Mouse (Mus musculus) midbrain, embryonic 13.5 days (tissue): Measurements from ENCODE around the gene C330007P06Rik. TPM values are rescaled to one million over a fixed set of nuclear protein-coding genes. Genes with fewer than 3 reads are reported as not detected.
"Not testable (repeated sequence)": the region's sequence is repeated elsewhere in the genome, so short reads cannot be mapped to it uniquely, and the experiment has no call there.

Experiments
- ATAC-seq: fragments of 200-750 bp; cut with Nextera tagmentation; 2 replicates; pipeline ENCODE4 v1.8.0; 2017; ENCODE audit warnings: mild to moderate bottlenecking, moderate TSS enrichment, moderate library complexity
- H3K27ac ChIP-seq: fragments of 300-500 bp; sonication (generic); 2 replicates; pipeline ENCODE4 v1.5.1; 2015; ENCODE audit warnings: inconsistent platforms, mild to moderate bottlenecking, moderate library complexity
- H3K27me3 ChIP-seq: fragments of 300-500 bp; sonication (generic); 2 replicates; pipeline ENCODE4 v1.6.1; 2015; ENCODE audit warnings: mild to moderate bottlenecking, inconsistent platforms
- H3K36me3 ChIP-seq: fragments of 300-500 bp; sonication (generic); 2 replicates; pipeline ENCODE4 v1.6.1; 2015; ENCODE audit warnings: mild to moderate bottlenecking, inconsistent platforms
- H3K4me1 ChIP-seq: fragments of 300-500 bp; sonication (generic); replicated peaks from 2 replicates; pipeline ENCODE4 v1.6.1; 2015; ENCODE audit warnings: inconsistent platforms
- H3K4me2 ChIP-seq: fragments of 300-500 bp; sonication (generic); replicated peaks from 2 replicates; pipeline ENCODE4 v1.6.1; 2015; ENCODE audit warnings: moderate library complexity, mild to moderate bottlenecking, inconsistent platforms
- H3K4me3 ChIP-seq: fragments of 300-500 bp; sonication (generic); replicated peaks from 2 replicates; pipeline ENCODE4 v1.5.1; 2015; ENCODE audit warnings: mild to moderate bottlenecking, inconsistent platforms
- H3K9ac ChIP-seq: fragments of 300-500 bp; sonication (generic); replicated peaks from 2 replicates; pipeline ENCODE4 v1.6.1; 2015; ENCODE audit warnings: mild to moderate bottlenecking, inconsistent platforms
- H3K9me3 ChIP-seq: fragments of 300-500 bp; sonication (generic); 2 replicates; pipeline ENCODE4 v1.6.1; 2016; ENCODE audit warnings: mild to moderate bottlenecking, inconsistent platforms
- WGBS: fragments of 180-500 bp; shearing (Covaris S2); methylation state at CpG from one replicate; pipeline ENCODE4 v1.1.7; 2015; 5-methylcytosine and 5-hydroxymethylcytosine counted together
- polyA plus RNA-seq: library from polyadenylated mRNA; unstranded; fragments of >200 nt; fragmentation: Nextera tagmentation; extraction: Ambion mirVana; gene quantifications from 2 replicates; pipeline ENCODE4 v1.2.1, GENCODE M21; 2015

The C330007P06Rik gene
- polyA plus RNA-seq, result 18.9 and 21.6 TPM in 2 replicates

DNA sequence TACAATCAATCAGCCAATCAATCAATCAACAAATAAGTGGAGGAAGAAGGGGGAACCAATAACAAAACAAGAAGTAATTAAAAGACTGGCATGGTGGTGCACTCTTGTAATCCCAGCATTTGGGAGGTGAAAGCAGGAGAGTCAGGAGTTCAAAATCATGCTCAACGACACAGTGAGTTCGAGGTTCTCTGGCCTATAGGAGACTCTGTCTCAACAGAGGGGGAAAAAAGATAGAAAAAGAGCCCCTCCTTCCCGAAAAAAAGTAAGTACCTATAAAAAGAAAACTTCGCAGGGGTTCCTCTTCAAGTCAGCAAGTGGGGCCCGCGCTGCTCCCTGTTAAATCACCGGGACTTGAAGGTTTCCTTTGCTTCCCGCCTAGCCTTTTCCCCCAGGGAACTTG, at the start of gene C330007P06Rik, which contains the start of gene Ube2a:
C330007P06Rik (minus strand) TSS at position 347 of the 400 bp plus-strand sequence.
Ube2a (plus strand) TSS at position 136 of the 400 bp plus-strand sequence.
- no peaks in the 10 kb centered on the region for H3K27me3 ChIP-seq
- peak within 1 kb of the TSS; percentile 70 for H3K4me3 ChIP-seq
- ATAC-seq, result no peak; the same call in 1 of the 2 replicates
- H3K4me2 ChIP-seq, result peak within 1 kb of the TSS; percentile 65
- 23% methylated on average over 8 of the region's 8 CpGs for WGBS
- H3K9ac ChIP-seq, result peak within 1 kb of the TSS; percentile 82
- peaks cover 7% of the 10 kb centered on the region; the same call in 1 of the 2 replicates for H3K4me1 ChIP-seq
- H3K36me3 ChIP-seq, result no peaks in the 10 kb centered on the region
- H3K27ac ChIP-seq, result peak within 1 kb of the TSS; percentile 77
- no peaks in the 10 kb centered on the region for H3K9me3 ChIP-seq

DNA sequence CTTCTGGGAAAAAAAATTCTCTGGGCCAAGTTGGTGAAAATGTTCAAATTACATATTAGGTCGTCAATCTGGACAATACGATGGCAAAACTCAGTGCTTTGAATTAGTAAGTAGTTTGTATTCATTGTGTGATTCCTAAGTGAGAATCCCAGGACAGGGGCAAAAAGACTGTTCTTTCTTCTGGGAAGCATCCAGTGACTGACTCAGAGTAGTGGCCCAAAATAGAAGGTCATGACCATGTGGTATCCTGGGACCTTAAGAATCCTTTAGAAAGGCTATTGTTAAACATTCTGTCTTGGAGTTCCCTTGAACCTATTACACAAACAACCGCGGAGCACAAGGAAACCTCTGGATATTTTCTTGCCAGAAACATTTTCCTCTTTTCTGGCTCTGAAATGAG, 47.4 kb upstream of the C330007P06Rik start:
- Histone ChIP-seq H3K4me2 (no peak overlapping the region), H3K27me3 (no peaks in the 10 kb centered on the region), H3K27ac (no peak overlapping the region), H3K36me3 (peaks cover 11% of the 10 kb centered on the region; the same call in 1 of the 2 replicates), H3K9ac (no peak overlapping the region), H3K4me1 (no peaks in the 10 kb centered on the region), H3K4me3 (no peak overlapping the region), H3K9me3 (no peaks in the 10 kb centered on the region)
- 87% methylated on average over 4 of the region's 4 CpGs for WGBS
- ATAC-seq, result no peak

DNA sequence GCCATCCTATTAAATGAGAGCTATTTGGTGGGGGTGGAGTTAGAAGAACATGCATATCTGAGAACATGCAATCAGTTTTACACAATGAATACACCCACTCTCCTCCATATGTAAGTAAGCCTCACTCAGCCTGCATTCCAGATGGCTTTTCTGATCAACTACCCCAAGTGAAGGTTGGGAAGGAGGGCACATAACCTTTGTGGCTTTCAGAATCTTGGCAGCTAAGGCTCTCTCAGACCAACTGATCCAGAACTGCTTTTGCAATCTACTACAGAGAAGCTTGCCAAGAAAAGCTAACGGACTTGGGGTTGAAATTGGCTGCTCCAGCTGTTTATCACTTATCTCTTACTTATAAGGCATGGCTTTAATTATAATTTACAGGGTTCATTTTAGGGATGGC, 43.8 kb upstream of the C330007P06Rik start:
- Histone ChIP-seq H3K27me3 (no peaks in the 10 kb centered on the region), H3K4me2 (no peak overlapping the region), H3K27ac (no peak overlapping the region), H3K4me3 (no peak overlapping the region), H3K36me3 (peaks cover 11% of the 10 kb centered on the region; the same call in 1 of the 2 replicates), H3K9ac (no peak overlapping the region), H3K4me1 (no peaks in the 10 kb centered on the region), H3K9me3 (no peaks in the 10 kb centered on the region)
- ATAC-seq, result no peak
- 86% methylated on average over 1 of the region's 1 CpGs for WGBS

DNA sequence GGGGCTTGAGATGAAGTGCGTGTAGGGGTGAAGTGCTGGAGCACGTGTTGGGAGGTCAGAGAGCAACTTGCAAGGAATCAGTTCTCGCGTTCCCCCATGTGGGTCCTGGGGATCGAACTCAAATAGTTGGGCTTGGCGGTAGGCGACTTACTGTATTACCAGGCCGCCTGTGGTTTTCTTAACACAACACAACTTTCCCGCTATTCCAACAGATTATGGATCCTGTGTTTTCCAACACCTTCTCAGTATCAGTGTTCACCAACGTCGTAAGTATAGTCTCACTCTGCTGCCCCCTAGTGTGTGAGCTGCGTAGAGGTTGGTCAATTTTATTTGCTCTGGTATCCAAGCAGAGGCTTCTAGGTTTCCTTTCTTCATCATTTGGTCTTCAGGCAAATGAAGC, 37.4 kb upstream of the C330007P06Rik start:
- Histone ChIP-seq H3K4me1 (no peaks in the 10 kb centered on the region), H3K9me3 (no peaks in the 10 kb centered on the region), H3K27me3 (no peaks in the 10 kb centered on the region), H3K4me2 (no peak overlapping the region), H3K9ac (no peak overlapping the region), H3K4me3 (no peak overlapping the region), H3K27ac (no peak overlapping the region), H3K36me3 (no peaks in the 10 kb centered on the region)
- 45% methylated on average over 12 of the region's 12 CpGs for WGBS
- ATAC-seq, result no peak

DNA sequence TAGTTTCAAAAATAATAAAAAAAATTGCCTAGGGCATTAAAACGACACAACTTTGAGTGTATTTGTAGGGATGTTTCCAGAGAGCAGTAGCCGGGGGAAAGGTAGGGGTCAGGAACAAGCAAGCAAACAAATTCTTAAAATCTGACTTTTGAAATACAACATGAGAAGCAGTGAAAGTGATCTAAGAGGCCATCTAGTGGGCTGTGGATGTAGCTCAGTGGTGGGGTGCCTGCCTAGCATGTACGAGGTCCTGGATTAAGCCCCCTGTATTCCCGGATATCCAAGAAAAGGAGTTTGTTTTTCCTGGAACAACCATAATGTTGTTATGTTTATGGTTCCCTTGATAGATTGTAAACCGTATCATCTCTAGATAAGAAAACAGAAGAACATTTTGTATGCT, 32.6 kb upstream of the C330007P06Rik start:
- Histone ChIP-seq H3K4me1 (no peaks in the 10 kb centered on the region), H3K27me3 (no peaks in the 10 kb centered on the region), H3K4me2 (no peak overlapping the region), H3K36me3 (no peaks in the 10 kb centered on the region), H3K4me3 (no peak overlapping the region), H3K9me3 (no peaks in the 10 kb centered on the region), H3K9ac (no peak overlapping the region), H3K27ac (no peak overlapping the region)
- ATAC-seq, result no peak
- WGBS, result 38% methylated on average over 5 of the region's 5 CpGs

DNA sequence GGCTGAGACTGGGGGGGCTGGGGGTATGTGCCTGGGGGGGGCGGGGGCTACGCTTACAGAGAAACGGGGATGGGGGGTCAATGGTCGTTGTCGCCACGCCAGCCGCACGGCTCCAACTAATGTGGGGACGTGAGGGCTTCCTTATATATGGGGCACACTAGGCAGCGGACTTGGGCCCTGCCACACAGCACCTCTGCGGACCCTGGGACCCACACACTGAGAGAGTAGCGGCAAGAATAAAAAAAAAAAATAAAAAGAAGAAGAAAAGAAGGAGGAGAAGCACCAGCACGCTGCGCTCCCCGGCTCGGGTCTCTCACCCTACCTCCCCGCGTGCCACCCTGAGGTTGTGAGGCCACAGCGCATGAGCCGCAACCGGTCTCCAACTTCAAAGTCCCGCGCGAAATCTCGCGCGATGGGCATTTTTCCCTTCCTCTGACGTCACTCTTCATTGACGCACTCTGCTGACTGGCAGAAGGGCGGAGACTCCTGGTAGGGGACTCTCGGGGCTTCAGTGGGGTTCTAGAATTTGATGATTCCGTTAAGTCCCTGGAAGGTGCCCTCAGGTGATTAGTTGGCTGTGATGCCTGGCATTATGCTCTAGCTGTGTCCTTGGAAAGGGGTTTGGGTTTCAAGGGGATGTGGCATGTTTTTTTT, 29.3 kb upstream of the C330007P06Rik start:
- Histone ChIP-seq H3K4me2 (peak overlapping the region; percentile 56), H3K36me3 (no peaks in the 10 kb centered on the region), H3K27ac (peak overlapping the region; percentile 87), H3K9ac (peak overlapping the region; percentile 74), H3K4me3 (peak overlapping the region; percentile 59), H3K4me1 (peaks cover 6% of the 10 kb centered on the region), H3K9me3 (no peaks in the 10 kb centered on the region), H3K27me3 (no peaks in the 10 kb centered on the region)
- peak; percentile 93 for ATAC-seq
- WGBS, result 17% methylated on average over 31 of the region's 32 CpGs

DNA sequence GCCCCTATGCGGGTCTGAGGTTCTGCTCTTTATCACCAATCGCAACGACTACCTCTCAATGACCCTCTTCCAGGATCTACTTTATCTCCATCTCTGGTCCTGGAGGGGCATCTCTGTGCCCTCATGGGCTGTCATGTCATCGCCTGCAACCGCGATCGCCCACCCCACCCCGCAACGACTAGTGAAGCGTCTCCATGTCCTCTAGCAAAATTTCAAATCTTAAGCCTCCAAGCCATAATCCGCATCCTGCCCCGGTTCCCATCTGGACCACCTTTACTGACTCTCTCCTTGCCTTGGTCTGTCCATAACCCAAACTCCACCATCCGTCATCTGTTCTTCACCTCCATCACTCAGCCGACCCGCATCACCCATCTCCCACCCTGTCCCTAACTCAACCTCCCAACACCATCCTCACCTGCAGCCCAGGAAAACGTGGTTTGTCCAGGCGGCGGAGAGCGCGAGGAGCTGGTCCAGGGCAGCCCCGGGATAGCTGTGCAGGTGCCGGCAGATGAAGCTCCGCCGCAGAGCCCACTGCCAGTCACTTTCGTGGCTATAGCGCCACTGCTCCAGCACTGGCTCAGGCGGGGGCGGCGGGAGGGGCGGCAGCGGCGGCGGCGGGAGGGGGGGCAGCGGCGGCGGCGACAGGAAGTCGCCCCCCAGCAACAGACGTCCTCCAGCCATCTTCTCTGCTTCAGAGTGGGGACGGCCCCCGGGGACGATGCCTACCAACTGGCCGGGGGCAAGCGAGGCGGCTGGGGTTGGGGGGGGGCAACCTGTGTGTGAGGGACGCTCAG, 28.6 kb upstream of the C330007P06Rik start, which contains the start of gene Nkrf:
Nkrf (minus strand) TSS at position 579 of the 794 bp plus-strand sequence.
- H3K27me3 ChIP-seq, result no peaks in the 10 kb centered on the region
- H3K27ac ChIP-seq, result peak within 1 kb of the TSS; percentile 87
- no peaks in the 10 kb centered on the region for H3K36me3 ChIP-seq
- H3K9ac ChIP-seq, result peak within 1 kb of the TSS; percentile 74
- no peaks in the 10 kb centered on the region for H3K9me3 ChIP-seq
- peak within 1 kb of the TSS; percentile 56 for H3K4me2 ChIP-seq
- peak; percentile 77 for ATAC-seq
- WGBS, result 24% methylated on average over 33 of the region's 47 CpGs
- H3K4me3 ChIP-seq, result peak within 1 kb of the TSS; percentile 59
- H3K4me1 ChIP-seq, result peaks cover 6% of the 10 kb centered on the region

DNA sequence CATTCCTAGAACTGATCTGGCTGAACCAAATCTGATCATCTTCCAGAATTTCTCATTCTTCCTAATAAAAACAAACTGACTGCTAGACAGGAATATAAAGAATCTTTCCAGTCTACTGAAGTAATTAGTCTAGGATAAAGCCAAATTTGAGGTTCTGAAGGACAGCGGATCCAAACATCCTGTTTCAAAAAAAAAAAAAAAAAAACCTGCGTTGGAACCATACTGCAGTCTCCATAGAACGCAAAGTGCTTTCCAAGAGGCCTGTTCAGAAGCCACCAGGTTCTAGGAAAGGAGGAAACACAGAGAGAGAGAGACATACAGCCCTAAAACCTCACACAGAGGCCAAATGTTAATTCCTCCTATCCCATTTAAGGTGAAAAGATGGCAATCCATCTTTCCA, 27.7 kb upstream of the C330007P06Rik start:
- Histone ChIP-seq H3K27me3 (no peaks in the 10 kb centered on the region), H3K4me2 (peak overlapping the region; percentile 56), H3K4me1 (peaks cover 6% of the 10 kb centered on the region), H3K9me3 (no peaks in the 10 kb centered on the region), H3K9ac (peak overlapping the region; percentile 74), H3K36me3 (no peaks in the 10 kb centered on the region), H3K27ac (peak overlapping the region; percentile 87), H3K4me3 (peak overlapping the region; percentile 59)
- no peak for ATAC-seq
- WGBS, result 38% methylated on average over 3 of the region's 3 CpGs

DNA sequence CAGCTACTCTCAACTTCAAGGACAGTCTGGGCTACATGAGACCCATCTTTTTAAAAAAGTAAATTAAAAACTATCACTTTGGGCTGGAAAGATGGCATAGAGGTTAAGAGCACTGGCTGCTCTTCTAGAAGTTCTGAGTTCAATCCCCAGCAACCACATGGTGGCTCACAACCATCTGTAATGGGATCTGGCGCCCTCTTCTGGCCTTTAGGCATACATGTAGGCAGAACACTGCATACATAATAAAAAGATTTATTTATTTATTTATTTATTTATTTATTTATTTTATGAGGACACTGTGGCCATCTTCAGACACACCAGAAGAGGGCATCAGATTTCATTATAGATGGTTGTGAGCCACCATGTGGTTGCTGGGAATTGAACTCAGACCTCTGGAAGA, 25.0 kb upstream of the C330007P06Rik start:
- not testable (repeated sequence) for H3K9me3 ChIP-seq, H3K36me3 ChIP-seq, H3K4me3 ChIP-seq, H3K27ac ChIP-seq, ATAC-seq, H3K9ac ChIP-seq, H3K27me3 ChIP-seq, H3K4me2 ChIP-seq, H3K4me1 ChIP-seq
- WGBS, result 21% methylated on average over 1 of the region's 1 CpGs

DNA sequence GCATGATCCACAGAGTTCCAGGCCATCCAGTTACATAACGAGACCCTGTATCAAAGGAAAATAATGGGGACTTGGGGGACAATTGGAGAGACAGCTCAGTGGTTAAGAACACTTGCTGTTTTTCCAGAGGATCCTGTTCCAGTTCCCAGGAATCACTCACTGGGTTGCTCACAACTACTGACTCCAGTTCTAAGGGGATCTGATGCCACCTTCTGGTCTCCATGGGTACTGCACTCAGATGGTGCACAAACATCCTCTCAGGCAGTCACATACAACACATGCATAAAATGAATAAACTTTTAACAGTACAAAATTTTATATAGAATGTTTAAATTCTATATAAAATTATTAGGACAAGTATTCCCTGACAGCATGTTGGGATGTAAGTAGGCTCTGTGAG, 10.8 kb upstream of the C330007P06Rik start:
- Histone ChIP-seq H3K9ac (no peak overlapping the region), H3K36me3 (peaks cover 21% of the 10 kb centered on the region), H3K4me1 (no peaks in the 10 kb centered on the region), H3K9me3 (no peaks in the 10 kb centered on the region), H3K27ac (no peak overlapping the region), H3K4me2 (no peak overlapping the region), H3K27me3 (no peaks in the 10 kb centered on the region), H3K4me3 (no peak overlapping the region)
- 85% methylated on average over 1 of the region's 1 CpGs for WGBS
- no peak for ATAC-seq

DNA sequence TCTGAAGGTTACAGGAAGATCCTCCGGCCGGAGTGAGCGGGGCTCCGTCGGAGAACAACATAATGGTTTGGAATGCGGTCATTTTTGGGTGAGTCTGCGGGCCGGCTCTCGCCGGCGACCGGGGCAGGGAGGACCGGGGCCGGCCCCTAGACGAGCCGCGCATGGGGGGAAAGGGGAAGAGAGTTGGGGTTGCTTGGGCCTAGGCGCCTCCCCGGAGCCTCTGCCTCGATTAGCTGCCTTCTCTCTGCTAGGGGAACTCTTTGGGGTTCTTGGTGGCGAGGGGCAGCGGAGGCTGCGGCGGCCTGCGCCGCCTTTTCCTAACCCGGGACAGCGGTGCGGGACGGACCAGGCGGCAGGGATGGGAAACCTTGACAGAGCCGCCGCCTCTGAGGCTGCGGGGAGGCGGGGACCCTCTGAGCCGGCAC, 805 bp upstream of the C330007P06Rik start:
- Histone ChIP-seq H3K27me3 (no peaks in the 10 kb centered on the region), H3K27ac (peak overlapping the region; percentile 77), H3K9me3 (no peaks in the 10 kb centered on the region), H3K36me3 (no peaks in the 10 kb centered on the region), H3K9ac (peak overlapping the region; percentile 82), H3K4me3 (peak overlapping the region; percentile 70), H3K4me1 (peaks cover 7% of the 10 kb centered on the region; the same call in 1 of the 2 replicates), H3K4me2 (peak overlapping the region; percentile 65)
- ATAC-seq, result peak; percentile 76
- 21% methylated on average over 32 of the region's 36 CpGs for WGBS

DNA sequence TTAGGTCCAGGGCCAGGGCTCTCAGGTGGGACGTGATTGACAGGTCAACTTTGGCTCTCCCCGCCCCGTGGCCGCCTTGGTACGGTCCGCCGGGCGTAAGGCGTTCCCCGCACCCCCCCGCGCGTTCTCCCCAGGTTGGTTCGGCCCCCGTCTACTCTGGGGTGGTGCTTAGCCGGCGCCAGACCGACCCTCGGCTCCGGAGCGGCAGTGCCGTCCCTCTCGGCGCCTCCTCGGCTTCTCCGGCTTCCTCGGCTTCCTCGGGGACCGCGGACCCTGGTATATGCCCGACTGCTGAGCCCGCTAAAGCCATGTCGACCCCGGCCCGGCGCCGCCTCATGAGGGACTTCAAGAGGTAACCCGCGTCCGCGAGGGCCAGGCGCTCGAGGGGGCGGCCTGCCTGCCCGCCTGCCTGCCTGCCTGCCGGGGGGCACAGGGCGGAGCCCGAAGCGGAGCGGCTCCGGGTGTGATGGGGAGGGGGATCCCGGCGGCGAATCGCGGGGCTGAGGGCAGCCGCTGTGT, 326 bp upstream of the C330007P06Rik start:
- peaks cover 7% of the 10 kb centered on the region; the same call in 1 of the 2 replicates for H3K4me1 ChIP-seq
- peak overlapping the region; percentile 82 for H3K9ac ChIP-seq
- H3K4me3 ChIP-seq, result peak overlapping the region; percentile 70
- H3K9me3 ChIP-seq, result no peaks in the 10 kb centered on the region
- 24% methylated on average over 44 of the region's 57 CpGs for WGBS
- ATAC-seq, result peak; percentile 97
- peak overlapping the region; percentile 65 for H3K4me2 ChIP-seq
- no peaks in the 10 kb centered on the region for H3K36me3 ChIP-seq
- no peaks in the 10 kb centered on the region for H3K27me3 ChIP-seq
- peak overlapping the region; percentile 77 for H3K27ac ChIP-seq
